12 mouse cellular contexts compared by ENCODE assay signal in genomic region chr17:47742991-47743734, GRCm38 (mm10). TPM values are rescaled to one million over a fixed set of nuclear protein-coding genes. Genes with fewer than 3 reads are reported as not detected.
DNase-seq lines count a peak whose midpoint lies in the region; ATAC-seq lines count a peak whose summit lies in the region.
"Had no signal": no experiment of that assay in that cellular context is flagged by ENCODE, and none has a peak within 500 bp of the region (broad histone marks: within the 10 kb centered on the region; RNA-seq: fewer than 3 reads in every experiment).

No protein-coding gene starts in this region.

- no peak overlapping the region for H3K27ac ChIP-seq in limb, embryonic 11.5 days (replicated peaks; ENCODE audit: low read depth, low read length)
- no peak overlapping the region for H3K27ac ChIP-seq in limb, embryonic 10.5 days
- H3K27ac ChIP-seq: midbrain, embryonic 12.5 days had no signal

- peaks cover 3% of the 10 kb centered on the region; the same call in 1 of the 2 replicates for H3K27me3 ChIP-seq in limb, embryonic 11.5 days (ENCODE audit: control insufficient read depth, insufficient read depth, low read length)
- H3K27me3 ChIP-seq in limb, embryonic 10.5 days (ENCODE audit: low read depth, poor library complexity, severe bottlenecking): peaks cover 52% of the 10 kb centered on the region

- H3K4me3 ChIP-seq in limb, embryonic 11.5 days (ENCODE audit: low read depth, low read length): no peak overlapping the region
- no peak overlapping the region for H3K4me3 ChIP-seq in limb, embryonic 10.5 days
- H3K4me3 ChIP-seq: midbrain, embryonic 12.5 days had no signal

- DNase-seq in adrenal gland, postnatal 14 days: peak; percentile 52
- no peak for DNase-seq in adrenal gland, postnatal 25 days
- peak; percentile 33 for DNase-seq in limb, embryonic 11.5 days (ENCODE audit: low spot score)
- no peak for DNase-seq in limb, embryonic 10.5 days (ENCODE audit: low spot score)
- peak; percentile 11 for DNase-seq in forelimb bud, embryonic 11.5 days (ENCODE audit: low read depth, low spot score)
- DNase-seq in natural killer cell, adult 2 months (ENCODE audit: low spot score in 2 of 2): peak; percentile 31 to 51
- no peak for DNase-seq in cerebellum, adult 9-10 months
- DNase-seq: cerebellum, adult 11-12 months; kidney, postnatal 10 days had no signal

- peaks cover 15% of the 10 kb centered on the region for H3K4me1 ChIP-seq in limb, embryonic 11.5 days (ENCODE audit: control insufficient read depth, insufficient read depth, low read length)
- peaks cover 25% of the 10 kb centered on the region for H3K4me1 ChIP-seq in limb, embryonic 10.5 days

- H3K9me3 ChIP-seq in limb, embryonic 11.5 days (ENCODE audit: control insufficient read depth, low read length): no peaks in the 10 kb centered on the region
- H3K9me3 ChIP-seq in limb, embryonic 10.5 days (replicated peaks): no peaks in the 10 kb centered on the region
- H3K9me3 ChIP-seq: midbrain, embryonic 12.5 days had no signal

- 42% methylated on average over 16 of the region's 16 CpGs for WGBS in limb, embryonic 11.5 days
- 40% methylated on average over 16 of the region's 16 CpGs for WGBS in limb, embryonic 10.5 days

- ATAC-seq in limb, embryonic 11.5 days (ENCODE audit: insufficient number of reproducible peaks, low FRiP score, low TSS enrichment, low read depth): no peak
- ATAC-seq in inflammation-experienced regulatory T-cells, adult 6 months: no peak
- ATAC-seq: forebrain, embryonic 16.5 days had no signal

- H3K4me2 ChIP-seq in limb, embryonic 11.5 days (ENCODE audit: low read depth, severe bottlenecking): no peak overlapping the region
- H3K4me2 ChIP-seq: midbrain, embryonic 12.5 days had no signal

- H3K36me3 ChIP-seq in limb, embryonic 11.5 days (ENCODE audit: control insufficient read depth, insufficient read depth, low read length): no peaks in the 10 kb centered on the region
- no peaks in the 10 kb centered on the region for H3K36me3 ChIP-seq in limb, embryonic 10.5 days
- H3K36me3 ChIP-seq: midbrain, embryonic 12.5 days had no signal

- no peak overlapping the region for H3K9ac ChIP-seq in limb, embryonic 11.5 days (ENCODE audit: low read length)
- H3K9ac ChIP-seq: midbrain, embryonic 12.5 days had no signal

RNA-seq across cellular contexts. Expression of gene Tfeb, which starts 6.3 kb away (rescaled TPM):
- total RNA-seq in adrenal gland, postnatal 14 days (2021): 18.9 and 22.3 TPM in 2 replicates
- total RNA-seq in adrenal gland, postnatal 25 days (2021): 21.1 and 28.0 TPM in 2 replicates
- 3.7 and 5.6 TPM in 2 replicates for polyA plus RNA-seq in limb, embryonic 11.5 days (2014; fragmentation: Nextera tagmentation; extraction: Ambion mirVana)
- polyA plus RNA-seq in limb, embryonic 10.5 days (2016; fragmentation: Nextera tagmentation; extraction: Ambion mirVana): 1.5 and 2.3 TPM in 2 replicates
- polyA plus RNA-seq in inflammation-experienced regulatory T-cells, adult 6 months (2017; shearing (Covaris generic)): 10 to 100 TPM in 1 of 3 experiments, 1 to 10 TPM in 2; 5.6 to 10.6 (median 6.5) TPM

RNA-seq across cellular contexts. Expression of gene Pgc, which starts 16.5 kb away (rescaled TPM):
- not detected in 2 replicates for total RNA-seq in adrenal gland, postnatal 14 days (2021)
- total RNA-seq in adrenal gland, postnatal 25 days (2021): not detected in 2 replicates
- not detected in 2 replicates for polyA plus RNA-seq in limb, embryonic 11.5 days (2014; fragmentation: Nextera tagmentation; extraction: Ambion mirVana)
- polyA plus RNA-seq in limb, embryonic 10.5 days (2016; fragmentation: Nextera tagmentation; extraction: Ambion mirVana): not detected in 2 replicates
- not detected for polyA plus RNA-seq in inflammation-experienced regulatory T-cells, adult 6 months (2017; shearing (Covaris generic))
- polyA plus RNA-seq: forebrain, embryonic 16.5 days; midbrain, embryonic 12.5 days had no signal

RNA-seq across cellular contexts. Expression of gene Prickle4, which starts 48.6 kb away (rescaled TPM):
- total RNA-seq in adrenal gland, postnatal 14 days (2021): 4.5 and 4.8 TPM in 2 replicates
- 1.7 and 4.3 TPM in 2 replicates for total RNA-seq in adrenal gland, postnatal 25 days (2021)
- 1.8 and 2.6 TPM in 2 replicates for polyA plus RNA-seq in limb, embryonic 11.5 days (2014; fragmentation: Nextera tagmentation; extraction: Ambion mirVana)
- 0.56 and 0.76 TPM in 2 replicates for polyA plus RNA-seq in limb, embryonic 10.5 days (2016; fragmentation: Nextera tagmentation; extraction: Ambion mirVana)
- not detected for polyA plus RNA-seq in inflammation-experienced regulatory T-cells, adult 6 months (2017; shearing (Covaris generic))

RNA-seq across cellular contexts. Expression of gene Gm21981, which starts 48.9 kb away (rescaled TPM):
- 0.90 and 1.4 TPM in 2 replicates for total RNA-seq in adrenal gland, postnatal 14 days (2021)
- total RNA-seq in adrenal gland, postnatal 25 days (2021): 0.91 TPM in 1 of 2 replicates, not detected in the other
- polyA plus RNA-seq in limb, embryonic 11.5 days (2014; fragmentation: Nextera tagmentation; extraction: Ambion mirVana): 0.95 and 1.3 TPM in 2 replicates
- polyA plus RNA-seq in limb, embryonic 10.5 days (2016; fragmentation: Nextera tagmentation; extraction: Ambion mirVana): 0.23 TPM in 1 of 2 replicates, not detected in the other
- polyA plus RNA-seq in inflammation-experienced regulatory T-cells, adult 6 months (2017; shearing (Covaris generic)): not detected

RNA-seq across cellular contexts. Expression of gene Frs3, which starts 54.3 kb away (rescaled TPM):
- total RNA-seq in adrenal gland, postnatal 14 days (2021): 3.8 and 4.8 TPM in 2 replicates
- 4.3 and 8.0 TPM in 2 replicates for total RNA-seq in adrenal gland, postnatal 25 days (2021)
- 3.9 and 4.2 TPM in 2 replicates for polyA plus RNA-seq in limb, embryonic 11.5 days (2014; fragmentation: Nextera tagmentation; extraction: Ambion mirVana)
- 5.0 and 7.3 TPM in 2 replicates for polyA plus RNA-seq in limb, embryonic 10.5 days (2016; fragmentation: Nextera tagmentation; extraction: Ambion mirVana)
- not detected for polyA plus RNA-seq in inflammation-experienced regulatory T-cells, adult 6 months (2017; shearing (Covaris generic))

Comparison
In these comparisons a context has a peak if more than half of its experiments do, and no peak if none do; other contexts are left out.
1. DNase-seq: peak in adrenal gland, postnatal 14 days (single experiment), limb, embryonic 11.5 days (single experiment), forelimb bud, embryonic 11.5 days (single experiment) and natural killer cell, adult 2 months (2 of 2); none in adrenal gland, postnatal 25 days (single experiment), limb, embryonic 10.5 days (single experiment) and cerebellum, adult 9-10 months (single experiment).